Mouse (Mus musculus) thymus, postnatal 10 days (tissue): Measurements from ENCODE around the gene Ndufs7.
"Not testable (repeated sequence)": the region's sequence is repeated elsewhere in the genome, so short reads cannot be mapped to it uniquely, and the experiment has no call there.

Experiments
- DNase-seq, 2 experiments: peaks; one replicate each; pipeline ENCODE4 v3.0.0; 2021; ENCODE audit warnings: low spot score in 2 of 2

Ndufs7 gene

DNA sequence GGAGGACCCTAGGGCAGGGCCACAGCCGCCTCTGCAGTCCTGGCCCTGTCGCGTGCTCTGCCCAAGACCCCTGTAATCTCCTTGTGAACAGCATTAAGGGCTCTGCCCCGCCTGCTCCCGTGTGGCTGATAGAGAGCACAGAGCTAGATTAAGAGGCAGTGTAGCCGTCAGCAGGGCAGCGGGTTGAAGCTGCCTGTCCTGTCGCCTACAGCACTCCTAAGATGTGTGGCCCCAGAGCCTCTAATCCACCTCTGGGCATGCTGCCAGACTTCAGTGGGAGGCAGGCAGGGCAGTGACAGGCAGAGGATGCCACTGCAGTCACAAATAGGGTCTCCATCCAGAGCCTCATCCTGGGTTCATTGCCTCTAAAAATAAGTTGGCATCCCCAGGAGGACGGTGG, 6.8 kb upstream of the Ndufs7 start:
- no peak for DNase-seq

DNA sequence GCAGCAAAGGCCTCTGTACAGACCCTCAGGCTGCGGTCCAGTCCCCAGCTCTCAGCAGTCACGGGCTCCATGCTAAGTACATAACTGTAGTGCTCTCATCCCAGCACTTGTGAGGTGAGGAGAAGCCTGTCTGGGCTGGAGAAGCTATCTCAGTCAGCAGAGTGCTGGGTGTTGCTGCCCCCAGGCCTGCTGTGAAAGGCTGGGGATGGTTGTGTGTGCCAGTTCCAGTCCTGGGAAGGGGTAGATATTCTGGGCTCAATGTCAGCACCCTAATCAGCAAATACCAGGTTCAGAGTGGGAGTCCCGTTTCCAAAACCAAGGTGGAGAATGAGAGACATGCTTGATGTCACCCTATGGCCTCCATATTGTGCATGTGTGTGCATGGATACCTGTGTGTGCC, 6.3 kb upstream of the Ndufs7 start:
- DNase-seq = no peak

DNA sequence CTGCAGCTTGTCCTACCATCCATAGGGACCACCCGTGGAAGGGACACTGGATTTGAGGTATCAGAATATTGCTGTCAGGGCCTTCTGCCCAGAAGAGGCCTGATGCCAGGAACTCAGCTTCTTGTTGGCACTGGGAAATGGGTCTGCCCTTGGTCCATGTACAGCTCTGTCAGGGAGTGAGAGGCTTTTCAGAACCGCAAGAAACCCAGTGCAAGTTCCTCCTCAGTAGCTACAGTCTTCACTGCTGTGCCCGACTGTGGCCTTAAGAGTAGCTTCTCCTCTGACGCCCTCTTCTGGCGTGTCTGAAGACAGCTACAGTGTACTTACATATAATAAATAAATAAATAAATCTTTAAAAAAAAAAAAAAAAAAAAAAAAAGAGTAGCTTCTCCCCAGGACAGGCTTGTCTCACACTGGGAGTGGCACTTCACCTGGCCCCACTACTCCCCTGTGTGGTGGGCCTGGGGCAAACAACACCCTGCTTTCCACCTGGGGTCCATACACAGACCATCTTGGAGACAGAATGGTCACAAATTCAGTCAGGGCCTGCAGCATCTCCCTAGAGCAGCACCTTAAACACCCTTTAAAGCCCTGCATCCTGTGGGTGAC, 4.0 kb upstream of the Ndufs7 start:
- no peak for DNase-seq

DNA sequence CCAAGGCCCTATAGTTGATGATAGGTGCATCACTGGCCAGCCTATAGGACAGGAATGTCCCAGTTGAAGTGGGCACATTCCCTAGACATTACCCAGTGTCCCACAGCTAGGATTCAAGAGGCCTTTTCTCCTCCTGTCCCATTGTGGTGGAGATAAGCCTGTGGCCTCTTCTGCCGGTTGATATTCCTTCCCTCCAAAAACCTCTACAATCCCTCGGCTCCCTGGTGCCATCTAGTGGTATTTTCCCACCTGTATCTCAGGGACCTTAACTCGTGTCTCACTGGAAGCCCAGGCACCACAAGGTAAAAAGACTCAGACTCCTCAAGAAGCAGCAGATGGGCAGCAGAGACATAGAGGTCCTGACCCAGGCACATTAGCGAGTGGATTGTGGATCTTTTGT, 3.3 kb upstream of the Ndufs7 start:
- DNase-seq = peak; percentile 65 to 89

DNA sequence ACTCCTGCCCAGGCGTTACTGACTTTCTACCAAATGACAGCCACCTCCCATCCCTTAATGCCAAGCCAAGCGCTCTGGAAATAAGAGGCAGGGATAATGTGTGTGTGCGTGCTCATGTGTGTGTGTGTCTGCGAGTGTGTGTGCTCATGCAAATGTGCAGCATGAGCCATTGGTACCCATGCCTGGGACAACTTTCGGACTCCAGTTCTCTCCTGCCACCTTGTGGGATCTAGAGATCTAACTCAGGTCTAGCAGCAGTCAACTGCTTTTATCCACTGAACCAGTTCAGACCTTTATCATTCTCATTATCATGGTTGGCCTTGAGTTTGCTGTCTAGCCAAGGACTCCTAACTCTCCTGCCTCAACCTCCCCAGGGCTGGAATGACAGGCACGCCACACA, 1.1 kb upstream of the Ndufs7 start:
- DNase-seq = no peak

DNA sequence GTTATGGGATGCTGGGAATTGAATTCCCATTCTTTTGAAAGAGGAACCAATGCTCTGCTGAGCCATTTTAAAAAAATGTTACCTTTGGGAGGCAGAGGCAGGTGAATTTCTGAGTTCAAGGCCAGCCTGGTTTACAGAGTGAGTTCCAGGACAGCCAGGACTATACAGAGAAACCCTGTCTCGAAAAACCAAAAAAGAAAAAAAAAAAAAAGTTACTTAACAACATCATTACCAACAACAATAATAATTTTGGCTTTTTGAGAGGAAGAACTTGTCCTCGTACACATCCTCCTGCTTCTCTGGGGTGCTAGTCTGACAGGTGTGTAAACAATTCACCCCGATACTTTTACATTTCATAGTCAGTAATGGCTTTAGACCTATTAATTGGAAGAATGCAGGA, 484 bp upstream of the Ndufs7 start:
- DNase-seq = not testable (repeated sequence)

DNA sequence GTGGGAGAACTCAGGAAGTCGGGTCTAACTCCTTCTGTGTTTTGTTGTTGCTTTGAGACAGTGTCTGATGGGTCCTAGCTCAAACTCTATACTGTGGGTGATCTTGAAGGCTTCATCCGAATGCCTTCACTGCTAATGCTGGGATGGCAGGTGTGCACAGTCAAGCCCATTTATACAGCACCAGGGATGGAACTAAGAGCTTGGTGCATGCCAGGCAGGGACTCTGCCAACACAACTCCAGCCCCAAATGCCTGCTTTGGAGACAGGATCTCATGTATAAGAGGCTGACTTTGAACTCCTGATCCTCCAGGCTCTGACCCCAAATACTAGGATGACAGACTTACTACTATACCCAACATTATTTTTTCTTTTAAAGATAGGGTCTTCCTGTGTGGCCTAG, 1.1 kb downstream of the Ndufs7 start:
- no peak for DNase-seq

DNA sequence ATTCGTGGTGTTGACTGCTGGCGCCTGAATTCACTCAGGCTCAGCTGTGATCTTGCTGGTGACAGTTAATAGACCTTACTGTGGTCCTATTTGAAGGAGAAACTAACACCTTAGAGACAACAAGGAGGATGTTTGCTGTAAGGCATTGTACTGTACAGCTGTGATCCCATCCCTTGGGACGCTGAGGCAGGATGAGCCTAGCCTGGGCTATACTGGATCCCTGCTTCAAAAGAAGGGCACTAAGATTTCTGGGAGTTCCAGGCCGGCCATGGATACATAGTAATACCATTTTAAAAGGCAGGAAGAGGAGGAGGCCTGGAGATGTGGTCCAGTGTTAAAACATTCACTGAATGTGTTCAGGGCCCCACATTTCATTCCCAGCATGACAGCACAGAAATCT, 1.7 kb downstream of the Ndufs7 start:
- DNase-seq = no peak

DNA sequence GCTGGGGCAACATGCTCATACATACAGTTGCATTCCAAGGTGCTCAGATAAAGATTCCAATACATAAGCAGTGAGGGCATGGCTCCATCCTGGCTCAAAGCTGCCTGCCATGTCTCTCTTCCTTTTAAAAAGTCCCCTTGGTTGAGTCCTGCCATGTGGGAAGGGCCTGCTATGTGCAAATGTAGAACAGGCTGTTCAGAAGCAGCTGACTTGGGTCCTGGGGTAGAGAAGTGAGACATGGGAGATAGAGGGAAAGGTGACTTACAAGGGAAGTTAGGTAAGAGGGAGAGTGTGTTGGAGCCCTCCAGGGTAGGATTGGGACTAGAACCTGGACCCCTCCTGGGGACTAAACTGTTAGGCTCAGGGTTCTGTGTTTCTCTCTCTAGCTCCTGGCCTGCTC, 3.1 kb downstream of the Ndufs7 start:
- DNase-seq = no peak

DNA sequence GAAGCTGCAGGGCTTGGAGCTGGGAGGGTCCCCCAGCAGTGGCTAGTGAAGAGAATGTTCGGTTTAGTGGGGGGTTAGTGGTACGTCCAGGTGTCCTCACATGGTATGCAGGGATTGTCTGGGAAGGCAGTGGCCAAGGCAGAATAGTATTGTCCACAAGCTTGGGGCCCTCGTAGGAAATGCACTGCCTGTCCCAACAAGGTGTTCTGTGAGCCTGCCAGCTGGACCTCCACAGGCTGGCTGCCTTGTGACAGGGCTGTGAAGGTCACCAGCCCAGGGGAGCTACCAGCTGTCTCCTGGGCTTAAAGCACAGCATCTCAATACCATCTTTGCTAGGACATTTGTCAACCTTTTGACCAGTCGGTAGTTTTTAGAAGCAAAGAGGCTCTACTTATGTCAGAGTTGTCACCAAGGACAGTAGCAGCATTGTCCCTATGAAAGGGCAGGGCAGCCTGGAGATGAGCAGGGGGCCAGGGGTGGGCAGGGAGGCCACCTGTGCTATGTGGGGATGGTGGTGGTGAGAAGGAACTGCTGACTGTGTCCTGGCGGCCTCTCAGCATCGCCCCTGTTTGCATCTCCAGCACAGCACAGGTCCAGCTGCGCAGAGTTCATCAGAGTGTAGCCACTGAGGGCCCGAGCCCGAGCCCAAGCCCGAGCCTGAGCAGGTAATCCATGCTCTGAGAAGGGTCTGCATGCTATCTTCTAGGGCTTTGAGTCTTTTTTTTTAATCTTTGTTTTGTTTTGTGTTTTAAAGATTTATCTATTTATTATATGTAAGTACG, 3.8 kb downstream of the Ndufs7 start:
- DNase-seq = no peak

DNA sequence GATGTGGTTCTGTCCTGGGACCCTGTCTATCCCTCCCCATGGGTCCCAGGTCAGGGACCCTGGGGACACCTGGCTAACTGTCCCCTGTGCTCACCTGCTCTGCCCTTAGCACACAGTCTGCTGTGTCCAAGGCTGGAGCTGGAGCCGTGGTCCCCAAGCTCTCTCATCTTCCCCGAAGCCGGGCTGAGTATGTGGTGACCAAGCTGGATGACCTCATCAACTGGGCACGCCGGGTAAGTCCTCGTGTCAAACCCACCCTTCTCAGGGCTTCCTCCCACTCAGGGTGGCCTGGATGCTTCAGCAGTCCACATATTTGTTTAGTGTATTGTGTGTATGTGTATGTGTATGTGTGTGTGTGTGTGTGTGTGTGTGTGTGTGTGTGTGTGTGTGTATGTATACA, 4.6 kb downstream of the Ndufs7 start:
- DNase-seq = no peak

DNA sequence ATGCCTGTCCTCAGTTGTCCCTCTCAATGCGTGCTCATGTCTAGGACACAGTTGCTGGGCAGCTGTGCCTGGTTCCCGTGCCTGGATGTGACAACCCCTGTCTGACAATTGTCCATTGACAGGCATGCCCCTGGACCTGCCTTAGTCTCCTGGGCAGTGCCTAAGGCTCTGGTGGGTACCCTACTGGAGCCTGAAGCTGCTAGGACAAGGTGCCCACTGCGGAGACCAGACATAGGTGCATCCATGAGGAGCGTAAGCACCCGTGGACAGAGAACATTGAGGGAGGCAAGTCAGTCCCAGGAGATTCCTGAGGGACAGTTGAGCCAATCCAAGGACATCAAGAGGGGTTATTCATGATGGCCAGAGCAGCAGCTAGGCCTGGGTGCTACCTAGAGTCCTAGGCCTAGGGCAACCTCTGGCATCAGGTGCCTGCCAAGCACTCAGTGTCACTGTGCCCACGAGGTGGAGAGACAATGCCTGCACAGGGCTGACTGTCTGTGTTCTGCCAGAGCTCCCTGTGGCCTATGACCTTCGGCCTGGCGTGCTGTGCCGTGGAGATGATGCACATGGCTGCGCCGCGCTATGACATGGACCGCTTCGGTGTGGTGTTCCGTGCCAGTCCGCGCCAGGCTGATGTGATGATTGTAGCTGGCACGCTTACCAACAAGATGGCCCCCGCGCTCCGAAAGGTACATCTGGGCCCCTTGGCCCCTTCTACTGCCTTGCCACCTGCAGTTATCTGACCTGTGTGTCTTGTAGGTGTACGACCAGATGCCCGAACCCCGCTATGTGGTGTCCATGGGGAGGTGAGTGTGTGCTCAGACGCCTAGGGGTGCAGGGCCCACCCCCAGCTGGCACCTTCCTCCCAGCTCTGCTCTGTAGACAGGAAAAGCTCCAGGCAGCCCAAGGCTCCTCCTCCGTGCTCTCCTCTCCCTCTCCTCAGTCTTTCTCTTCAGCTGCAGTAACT, 5.7 kb downstream of the Ndufs7 start:
- no peak for DNase-seq

DNA sequence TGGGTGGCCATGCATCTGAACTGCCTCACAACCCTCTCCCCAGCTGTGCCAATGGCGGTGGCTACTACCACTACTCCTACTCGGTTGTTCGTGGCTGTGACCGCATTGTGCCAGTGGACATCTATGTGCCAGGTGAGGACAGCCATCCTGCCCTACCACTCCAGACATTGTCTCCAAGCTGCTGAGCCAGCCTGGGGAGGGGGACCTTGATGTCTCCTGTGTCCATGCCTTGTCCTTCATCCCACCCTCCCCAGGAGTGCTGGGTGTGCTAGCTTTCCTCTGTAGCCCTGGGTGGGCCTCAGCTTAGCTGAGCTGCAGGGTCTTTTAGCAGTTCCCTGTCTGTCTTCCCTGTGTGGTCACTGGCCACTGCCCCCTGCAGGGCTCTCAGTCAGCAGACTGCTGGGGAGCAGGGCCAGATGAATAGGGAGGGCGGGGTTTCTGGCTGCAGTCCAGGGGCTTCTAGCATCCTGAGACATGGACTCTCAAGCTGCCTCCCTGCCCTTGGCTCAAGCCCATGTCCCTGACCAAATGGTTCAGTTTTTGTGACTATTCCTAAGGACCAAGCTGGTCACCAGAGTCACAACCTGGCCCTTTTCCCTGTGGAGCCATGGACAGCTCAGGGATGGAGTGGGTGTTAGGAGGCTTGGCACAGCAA, 7.1 kb downstream of the Ndufs7 start:
- no peak for DNase-seq

DNA sequence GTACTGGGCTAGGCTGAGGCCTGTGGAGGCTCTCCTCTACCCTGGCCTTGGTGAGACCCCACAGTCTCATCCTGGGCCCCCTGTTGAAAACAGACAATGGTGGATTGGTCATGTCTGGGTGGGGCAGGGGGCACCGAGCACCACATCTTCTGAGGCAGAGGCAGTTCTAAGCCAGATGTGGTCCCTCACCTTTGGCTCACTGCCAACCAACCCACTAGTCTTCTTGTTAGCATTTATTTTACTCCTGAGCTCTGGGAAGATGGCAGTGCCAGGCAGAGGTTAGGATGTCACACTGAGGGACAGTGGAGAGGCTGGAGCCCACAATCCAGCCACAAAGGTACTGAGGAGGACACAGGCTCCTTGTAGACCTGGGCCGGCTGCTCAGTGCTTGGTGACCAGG, 9.0 kb downstream of the Ndufs7 start:
- DNase-seq = no peak

DNA sequence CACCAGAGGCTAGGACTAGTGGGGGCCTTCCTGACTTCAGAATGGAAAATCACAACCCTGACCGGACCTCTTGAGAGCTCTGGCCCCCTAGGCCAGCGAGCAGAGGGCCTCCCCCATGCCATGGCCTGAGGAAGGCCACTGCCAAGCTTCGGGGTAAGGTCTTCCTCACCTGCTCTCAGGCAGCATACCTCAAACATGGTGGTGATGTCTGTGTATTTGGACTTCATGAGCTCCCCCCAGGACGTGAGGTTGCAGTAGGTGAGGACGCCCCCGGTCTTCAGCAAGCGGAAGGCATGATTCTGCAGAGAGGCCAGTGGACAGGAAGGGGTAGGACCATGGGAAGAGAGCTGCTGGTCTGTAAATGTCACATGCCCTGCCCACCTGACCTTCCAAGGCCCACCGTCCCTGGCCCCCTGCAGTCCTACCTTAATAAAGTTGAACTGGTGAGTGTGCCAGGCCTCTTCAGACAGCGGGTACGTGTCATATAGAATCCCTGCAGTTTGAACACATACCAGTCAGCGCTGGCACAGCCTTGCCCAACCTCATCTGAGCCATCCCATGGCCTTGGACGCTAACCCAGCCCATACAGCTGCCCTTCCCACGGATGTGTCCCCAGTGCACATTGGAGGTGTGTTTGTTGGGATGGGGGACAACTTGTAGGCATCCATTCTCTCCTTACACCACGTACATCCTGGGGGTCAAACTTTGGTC, 10.0 kb downstream of the Ndufs7 start:
- DNase-seq = no peak

DNA sequence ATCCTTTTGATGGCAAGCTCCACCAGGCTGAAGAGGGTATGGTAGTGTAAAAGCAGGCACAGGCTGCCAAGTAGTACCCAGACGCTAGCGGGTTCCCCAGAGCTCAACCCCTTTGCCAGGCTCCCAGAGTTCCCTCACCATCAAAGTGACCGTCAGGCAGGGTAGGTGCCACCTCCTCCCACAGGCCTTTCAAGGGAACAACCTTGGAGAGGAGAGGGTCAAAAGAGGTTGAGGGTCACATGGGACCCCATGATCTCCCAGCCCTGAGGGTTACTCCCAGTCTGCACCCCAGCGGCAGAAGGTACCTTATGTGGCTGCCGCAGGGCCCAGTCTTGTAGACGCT, 10.5 kb downstream of the Ndufs7 start:
- DNase-seq = no peak

DNA sequence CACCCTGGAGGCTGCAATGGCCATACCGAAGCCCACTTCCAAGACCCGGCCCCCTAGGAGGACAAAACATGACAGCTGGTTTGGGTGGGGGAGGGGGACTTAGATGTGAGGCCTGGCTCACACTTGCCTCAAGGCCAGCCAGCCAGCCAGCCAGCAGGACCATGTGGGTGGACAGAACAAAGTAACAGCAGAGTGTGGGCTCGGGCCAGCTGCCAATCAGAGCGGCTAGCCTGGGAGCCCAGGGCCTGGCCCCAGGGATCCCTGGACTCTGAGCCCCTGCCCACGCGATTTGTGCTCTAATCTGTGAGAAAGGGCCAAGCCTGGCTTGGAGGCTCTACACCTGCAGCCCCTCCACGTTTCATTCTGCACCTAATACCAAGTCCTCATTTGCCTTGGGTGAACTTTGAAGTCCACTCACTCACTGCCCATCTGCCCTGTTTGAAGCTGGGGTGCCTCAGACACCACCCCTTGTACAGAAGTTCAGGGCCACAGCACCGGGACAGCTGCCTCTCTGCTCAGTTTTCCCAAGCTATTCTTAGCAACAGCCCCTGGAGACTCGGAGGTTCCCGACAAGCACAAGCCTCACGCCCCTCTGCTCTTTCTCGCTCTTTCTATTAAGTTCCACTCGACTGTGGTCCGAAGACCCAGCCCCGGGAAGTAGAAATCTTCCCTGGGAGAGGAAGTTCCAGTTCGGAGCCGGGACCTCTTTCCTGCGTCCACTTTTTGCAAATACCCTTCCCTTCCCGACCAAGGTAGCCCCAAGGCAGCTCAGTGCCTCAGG, 11.1 kb downstream of the Ndufs7 start:
- no peak for DNase-seq

DNA sequence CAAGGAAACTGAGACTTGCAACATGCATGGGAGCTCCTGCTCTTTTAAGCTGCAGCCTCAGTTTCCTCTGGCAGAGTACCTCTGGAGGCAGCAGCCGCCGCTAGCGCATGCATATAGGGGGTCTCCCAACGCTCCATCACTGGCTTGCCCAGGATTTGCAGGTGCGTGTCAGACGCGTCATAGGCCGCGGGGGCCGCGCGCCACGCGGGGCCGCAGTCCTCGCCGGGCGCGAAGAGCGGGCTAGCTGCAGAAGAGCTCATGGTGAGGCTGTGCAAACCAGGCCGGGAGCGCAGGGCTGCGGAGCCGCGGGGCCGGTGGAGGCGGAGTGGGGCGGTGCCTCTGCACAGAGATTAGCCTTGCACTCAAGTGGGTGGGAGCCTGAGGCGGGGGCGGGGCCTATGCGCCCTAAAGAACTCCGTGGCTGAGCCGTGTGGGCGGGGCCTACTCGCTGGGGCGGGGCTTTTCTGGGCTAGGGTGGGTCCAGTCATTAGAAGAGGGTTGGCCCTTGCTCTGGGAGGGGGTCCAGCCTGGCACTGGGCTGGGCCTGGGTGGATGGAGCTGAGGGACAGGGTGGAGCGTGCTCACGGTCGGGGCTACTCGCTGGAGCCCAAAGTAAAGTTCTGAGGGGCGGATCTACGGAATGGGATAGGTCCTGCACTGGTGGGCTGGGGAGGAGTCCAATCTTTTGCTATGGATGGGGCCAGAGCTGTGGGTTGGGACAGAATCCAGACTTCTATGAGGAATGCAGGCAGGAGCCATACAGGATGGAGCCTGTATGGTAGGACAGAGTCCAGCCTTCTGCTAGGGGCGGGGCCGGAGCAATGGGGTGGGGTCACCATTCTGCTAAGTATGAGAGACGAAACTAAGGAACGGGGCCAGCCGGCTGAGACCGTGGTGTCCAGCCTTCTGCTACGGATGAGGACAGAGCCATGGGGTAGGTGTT, 12.0 kb downstream of the Ndufs7 start, which contains the start of the genes Gamt and Dazap1:
TSS of gene Gamt (minus strand) at position 371 of the 943 bp plus-strand sequence.
TSS of gene Dazap1 (plus strand) at position 845 of the 943 bp plus-strand sequence.
- peak; percentile 79 to 86 for DNase-seq

DNA sequence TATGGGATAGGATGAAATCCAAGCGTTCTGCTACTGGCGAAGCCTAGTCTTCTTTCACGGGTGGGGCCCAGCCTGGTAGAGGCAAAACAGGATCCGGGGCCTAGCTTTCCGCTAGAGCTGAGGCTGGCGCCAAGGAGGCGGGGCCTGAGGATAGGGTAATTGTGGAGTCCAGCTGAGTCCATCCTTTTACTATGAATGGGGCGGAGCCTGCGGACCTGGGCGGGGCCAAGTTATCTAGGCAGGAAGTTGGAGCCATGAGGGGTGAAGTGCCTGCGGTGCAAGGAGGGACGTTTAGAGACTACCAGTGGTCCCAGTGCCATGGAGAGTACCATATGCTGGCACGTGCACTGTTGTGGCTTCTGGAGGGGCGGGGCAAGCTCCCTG, 12.7 kb downstream of the Ndufs7 start:
- peak; percentile 49 to 58 for DNase-seq
